Mouse (Mus musculus) C2C12 (cell line): ENCODE data around the gene Map4.

ENCODE experiments used
- CEBPB ChIP-seq: IDR thresholded peaks from one replicate; pipeline ENCODE4 v1.6.1; 2011; ENCODE audit warnings: low read depth, mild to moderate bottlenecking, control low read depth, moderate library complexity
- CTCF ChIP-seq: IDR thresholded peaks from one replicate; pipeline ENCODE4 v1.5.1; 2011; ENCODE audit not compliant: control insufficient read depth, insufficient read depth, insufficient read length
- FOSL1 ChIP-seq: IDR thresholded peaks from one replicate; pipeline ENCODE4 v1.8.0; 2011; ENCODE audit warnings: mild to moderate bottlenecking, low read length; ENCODE audit not compliant: poor library complexity, insufficient read depth, severe bottlenecking
- MAX ChIP-seq: IDR thresholded peaks from one replicate; pipeline ENCODE4 v1.6.1; 2011; ENCODE audit warnings: mild to moderate bottlenecking, control low read depth
- MYOD1 ChIP-seq: IDR thresholded peaks from one replicate; pipeline ENCODE4 v1.6.1; 2011; ENCODE audit warnings: low read depth; ENCODE audit not compliant: control insufficient read depth, insufficient read length
- MYOG ChIP-seq: IDR thresholded peaks from one replicate; pipeline ENCODE4 v1.6.1; 2011; ENCODE audit not compliant: control insufficient read depth, insufficient read length; ENCODE audit errors: extremely low read depth
- USF1 ChIP-seq: IDR thresholded peaks from one replicate; pipeline ENCODE4 v1.6.1; 2011; ENCODE audit warnings: low read depth, mild to moderate bottlenecking, control low read depth, moderate library complexity

- TF ChIP-seq MYOD1 (peak; percentile 6), CTCF (no peak), MAX (no peak), USF1 (no peak), CEBPB (no peak), FOSL1 (no peak), MYOG (no peak)
Measured at GRCm38 (mm10) chr9:109969181-109969580, 37.9 kb downstream of the Map4 start.
